Mouse (Mus musculus): Measurements from ENCODE around the gene 1110008P14Rik.

DNA sequence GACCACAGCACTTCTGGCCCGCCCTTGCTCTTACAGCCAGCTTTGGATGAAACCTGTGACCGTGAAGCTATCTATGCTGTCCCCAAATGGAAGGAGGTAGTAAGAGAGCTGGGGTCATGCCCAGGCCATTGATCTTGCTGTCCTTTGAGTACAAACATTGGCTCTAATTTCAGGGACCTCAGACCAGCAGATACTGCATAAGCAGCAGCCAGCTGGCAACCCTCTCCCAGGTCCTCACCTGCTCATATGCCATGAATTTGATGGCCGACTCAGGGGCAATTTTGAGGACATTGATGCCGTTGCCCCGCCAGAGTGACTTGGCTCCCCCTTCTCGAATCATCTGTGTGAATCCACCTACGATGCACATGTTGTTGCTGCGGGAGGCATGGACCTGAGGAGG lies 35.7 kb upstream of the 1110008P14Rik start:
- TF ChIP-seq CTCF (IDR thresholded peaks at IDR 0.05; ENCODE audit: low read depth, low read length) (no peak), GATA1 (IDR thresholded peaks at IDR 0.05; ENCODE audit: borderline replicate concordance, low read length) (no peak)

Measured in G1E (cell line).